Mouse (Mus musculus): ENCODE results near the gene Zan. TPM values are rescaled to one million over a fixed set of nuclear protein-coding genes. Genes with fewer than 3 reads are reported as not detected.

Zan gene
- polyA plus RNA-seq, 1 experiment from 2014 or later = 0.15 TPM

DNA sequence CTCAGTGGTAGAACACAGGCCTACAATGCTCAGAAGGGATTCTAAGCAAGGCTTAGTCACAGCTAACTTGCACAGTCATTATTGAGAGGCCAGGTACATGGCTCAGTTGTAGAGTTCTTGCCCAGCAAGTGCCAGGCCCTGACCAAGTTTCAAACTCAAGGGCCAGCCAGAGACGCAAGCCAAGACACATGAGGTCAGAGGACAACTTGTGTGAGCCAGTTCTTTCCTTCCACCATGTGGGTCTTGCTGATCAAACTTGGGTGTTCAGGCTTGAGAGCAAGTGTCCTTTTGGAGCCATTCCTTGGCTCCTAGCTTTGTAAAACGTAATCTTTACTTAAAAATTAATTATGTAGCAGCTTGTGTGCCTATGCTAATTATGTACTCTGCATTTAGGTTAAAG is 72.8 kb downstream of the Zan start:
- no peaks in the 10 kb centered on the region for H3K27me3 ChIP-seq (replicated peaks; ENCODE audit: control insufficient read depth, insufficient read depth, low read length)
- H3K36me3 ChIP-seq (ENCODE audit: control insufficient read depth, insufficient read depth) = no peaks in the 10 kb centered on the region
- 83% methylated on average over 2 of the region's 2 CpGs for WGBS
- H3K4me1 ChIP-seq (replicated peaks; ENCODE audit: control insufficient read depth, insufficient read depth, low read length) = 0 out of 2 replicates have a peak, but pooled peaks cover 3% of the 10 kb centered on the region
- no peaks in the 10 kb centered on the region for H3K9me3 ChIP-seq (ENCODE audit: control insufficient read depth, low read length)
- H3K4me3 ChIP-seq (replicated peaks; ENCODE audit: low read length) = no peak overlapping the region
- H3K9ac ChIP-seq (replicated peaks; ENCODE audit: low read depth, low read length) = no peak overlapping the region
- H3K4me2 ChIP-seq (ENCODE audit: low read length) = no peak overlapping the region
- no peak for ATAC-seq
- H3K27ac ChIP-seq (ENCODE audit: low read length) = no peak overlapping the region

DNA sequence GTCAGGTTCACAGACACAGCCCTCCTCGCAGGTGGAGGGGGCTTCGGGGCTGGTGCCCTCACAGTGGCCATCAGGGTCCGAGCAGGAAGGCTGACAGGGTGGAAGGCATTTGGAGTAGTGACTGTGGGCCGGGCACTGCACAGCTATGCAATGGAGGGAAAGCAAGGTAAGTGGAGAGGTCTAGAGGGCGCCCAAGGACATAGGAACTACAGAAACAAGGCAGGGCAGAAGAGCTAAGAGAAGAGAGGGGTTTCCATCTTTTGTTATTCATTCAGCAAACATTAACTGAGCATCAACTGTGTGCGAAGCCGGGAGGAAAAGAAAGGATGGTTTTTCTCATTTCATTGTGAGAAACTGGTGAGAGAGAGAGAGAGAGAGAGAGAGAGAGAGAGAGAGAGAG is 82.4 kb downstream of the Zan start:
- Histone ChIP-seq H3K4me3 (replicated peaks; ENCODE audit: low read length) (no peak overlapping the region), H3K36me3 (ENCODE audit: control insufficient read depth, insufficient read depth) (no peaks in the 10 kb centered on the region), H3K9me3 (ENCODE audit: control insufficient read depth, low read length) (no peaks in the 10 kb centered on the region), H3K4me2 (ENCODE audit: low read length) (no peak overlapping the region), H3K27me3 (replicated peaks; ENCODE audit: control insufficient read depth, insufficient read depth, low read length) (no peaks in the 10 kb centered on the region), H3K9ac (replicated peaks; ENCODE audit: low read depth, low read length) (no peak overlapping the region), H3K27ac (ENCODE audit: low read length) (no peak overlapping the region), H3K4me1 (replicated peaks; ENCODE audit: control insufficient read depth, insufficient read depth, low read length) (no peaks in the 10 kb centered on the region)
- 44% methylated on average over 7 of the region's 7 CpGs for WGBS
- no peak for ATAC-seq

DNA sequence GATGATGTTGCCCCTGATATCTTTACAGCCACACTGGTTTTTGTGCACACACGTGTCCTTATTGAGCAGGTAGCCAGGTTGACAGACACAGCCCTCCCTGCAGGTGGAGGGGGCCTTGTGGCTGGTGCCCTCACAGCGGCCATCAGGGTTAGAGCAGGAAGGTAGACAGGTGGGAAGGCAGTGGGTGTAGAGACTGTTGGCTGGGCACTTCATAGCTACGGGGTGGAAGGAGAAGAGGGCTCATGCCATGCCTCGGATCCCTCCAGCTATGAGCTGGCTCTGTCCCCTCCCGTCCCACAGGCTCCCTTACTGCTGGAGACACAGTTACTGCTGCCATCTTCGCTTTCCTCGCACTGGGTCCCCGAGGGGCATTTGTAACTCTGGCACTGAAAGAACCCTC is 85.2 kb downstream of the Zan start:
- WGBS = 78% methylated on average over 8 of the region's 8 CpGs
- ATAC-seq = no peak
- Histone ChIP-seq H3K27me3 (replicated peaks; ENCODE audit: control insufficient read depth, insufficient read depth, low read length) (no peaks in the 10 kb centered on the region), H3K36me3 (ENCODE audit: control insufficient read depth, insufficient read depth) (no peaks in the 10 kb centered on the region), H3K9me3 (ENCODE audit: control insufficient read depth, low read length) (no peaks in the 10 kb centered on the region), H3K9ac (replicated peaks; ENCODE audit: low read depth, low read length) (no peak overlapping the region), H3K4me2 (ENCODE audit: low read length) (no peak overlapping the region), H3K4me3 (replicated peaks; ENCODE audit: low read length) (no peak overlapping the region), H3K27ac (ENCODE audit: low read length) (no peak overlapping the region), H3K4me1 (replicated peaks; ENCODE audit: control insufficient read depth, insufficient read depth, low read length) (no peaks in the 10 kb centered on the region)

DNA sequence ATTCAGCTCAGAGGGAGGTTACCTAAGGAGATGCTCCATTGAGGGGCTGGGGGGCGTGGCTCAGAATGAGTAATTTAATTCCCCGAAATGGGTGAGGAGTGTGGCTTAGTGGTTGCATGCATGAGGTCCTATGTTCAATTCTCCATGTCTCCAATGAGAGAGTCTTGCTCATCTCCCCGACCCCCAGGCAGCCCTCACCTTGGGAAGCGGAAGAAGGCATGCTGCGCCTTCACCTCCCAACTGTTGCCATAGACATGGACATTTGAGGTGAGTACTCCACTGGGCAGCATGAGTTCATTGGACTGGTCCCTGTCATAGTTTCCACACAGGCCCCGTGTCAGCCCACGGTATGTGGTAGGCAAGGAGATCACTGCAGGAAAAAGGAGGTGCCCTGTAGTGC is 90.2 kb downstream of the Zan start:
- no peaks in the 10 kb centered on the region for H3K4me1 ChIP-seq (replicated peaks; ENCODE audit: control insufficient read depth, insufficient read depth, low read length)
- 81% methylated on average over 7 of the region's 7 CpGs for WGBS
- no peak overlapping the region for H3K4me2 ChIP-seq (ENCODE audit: low read length)
- H3K27ac ChIP-seq (ENCODE audit: low read length) = no peak overlapping the region
- no peaks in the 10 kb centered on the region for H3K27me3 ChIP-seq (replicated peaks; ENCODE audit: control insufficient read depth, insufficient read depth, low read length)
- no peak for ATAC-seq
- no peaks in the 10 kb centered on the region for H3K36me3 ChIP-seq (ENCODE audit: control insufficient read depth, insufficient read depth)
- H3K9ac ChIP-seq (replicated peaks; ENCODE audit: low read depth, low read length) = no peak overlapping the region
- no peak overlapping the region for H3K4me3 ChIP-seq (replicated peaks; ENCODE audit: low read length)
- no peaks in the 10 kb centered on the region for H3K9me3 ChIP-seq (ENCODE audit: control insufficient read depth, low read length)

DNA sequence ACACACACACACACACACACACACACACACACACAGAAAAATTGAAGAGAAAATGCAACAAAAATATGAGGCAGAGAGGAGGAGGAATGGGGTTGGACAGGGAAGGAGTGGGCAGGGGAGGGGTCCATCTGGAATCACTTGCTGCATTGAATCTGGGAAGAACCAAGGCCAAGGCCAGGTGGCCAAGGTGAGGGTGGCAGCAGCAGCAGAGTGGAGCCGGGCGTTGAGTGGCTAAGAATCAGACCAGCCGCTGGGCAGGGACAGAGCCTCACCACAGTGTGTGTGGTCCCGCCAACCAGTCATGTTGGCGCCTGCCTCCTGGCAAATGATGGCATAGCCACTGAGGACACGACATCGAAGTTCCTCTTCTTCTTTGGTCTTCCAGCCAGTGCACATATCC is 93.4 kb downstream of the Zan start:
- 85% methylated on average over 7 of the region's 7 CpGs for WGBS
- no peak for ATAC-seq
- no peak overlapping the region for H3K4me3 ChIP-seq (replicated peaks; ENCODE audit: low read length)

DNA sequence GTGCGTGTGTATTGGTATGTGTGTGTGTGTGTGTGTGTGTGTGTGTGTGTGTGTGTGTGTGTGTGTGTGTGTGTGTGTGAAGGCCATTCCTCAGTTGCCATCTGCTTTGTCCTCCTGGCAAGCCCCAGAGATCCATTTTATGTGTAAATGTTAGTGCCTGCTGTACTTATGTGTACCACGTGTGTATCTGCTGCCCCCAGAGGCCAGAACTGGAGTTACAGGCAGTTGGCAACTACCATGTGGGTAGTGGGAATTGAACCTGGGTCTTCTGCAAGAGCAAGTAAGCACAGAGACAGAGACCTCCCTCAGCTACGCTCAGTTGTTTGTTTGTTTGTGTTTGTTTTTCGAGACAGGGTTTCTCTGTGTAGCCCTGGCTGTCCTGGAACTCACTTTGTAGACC is 95.7 kb downstream of the Zan start:
- 56% methylated on average over 4 of the region's 4 CpGs for WGBS
- no peak for ATAC-seq

More for the DNA sequence above, 93.4 kb downstream of the Zan start:
- H3K4me2 ChIP-seq (ENCODE audit: low read length) = no peak overlapping the region
- no peak overlapping the region for H3K27ac ChIP-seq (ENCODE audit: low read length)
- H3K9me3 ChIP-seq (ENCODE audit: control insufficient read depth, low read length) = no peaks in the 10 kb centered on the region
- H3K9ac ChIP-seq (replicated peaks; ENCODE audit: low read depth, low read length) = no peak overlapping the region
- H3K27me3 ChIP-seq (replicated peaks; ENCODE audit: control insufficient read depth, insufficient read depth, low read length) = no peaks in the 10 kb centered on the region
- H3K36me3 ChIP-seq (ENCODE audit: control insufficient read depth, insufficient read depth) = no peaks in the 10 kb centered on the region
- H3K4me1 ChIP-seq (replicated peaks; ENCODE audit: control insufficient read depth, insufficient read depth, low read length) = no peaks in the 10 kb centered on the region

DNA sequence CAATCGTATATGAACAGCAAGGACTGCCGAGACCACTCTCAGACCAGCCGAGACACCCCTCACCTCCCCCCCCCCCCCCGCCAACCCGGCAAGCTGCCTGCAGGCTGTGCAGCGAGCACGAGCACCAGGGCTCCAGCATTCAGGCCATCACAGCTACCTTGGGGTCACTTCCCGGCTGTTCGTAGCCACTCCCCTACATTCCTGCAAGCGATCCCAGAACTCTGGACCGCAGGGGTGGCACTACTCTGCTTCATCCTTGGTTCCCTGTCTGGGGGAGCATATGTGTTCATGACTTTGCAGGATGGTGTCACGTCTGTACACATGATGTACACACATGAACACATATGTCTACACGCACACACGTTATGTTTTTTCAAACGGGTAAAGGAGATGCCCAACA is 99.3 kb downstream of the Zan start:
- Histone ChIP-seq H3K27me3 (replicated peaks; ENCODE audit: control insufficient read depth, insufficient read depth, low read length) (no peaks in the 10 kb centered on the region), H3K4me1 (replicated peaks; ENCODE audit: control insufficient read depth, insufficient read depth, low read length) (no peaks in the 10 kb centered on the region; the same call in 1 of the 2 replicates), H3K4me2 (ENCODE audit: low read length) (no peak overlapping the region), H3K9ac (replicated peaks; ENCODE audit: low read depth, low read length) (no peak overlapping the region), H3K4me3 (replicated peaks; ENCODE audit: low read length) (no peak overlapping the region), H3K27ac (ENCODE audit: low read length) (no peak overlapping the region), H3K36me3 (ENCODE audit: control insufficient read depth, insufficient read depth) (no peaks in the 10 kb centered on the region), H3K9me3 (ENCODE audit: control insufficient read depth, low read length) (no peaks in the 10 kb centered on the region)
- WGBS = 39% methylated on average over 11 of the region's 15 CpGs
- ATAC-seq = no peak

More for the DNA sequence above, 95.7 kb downstream of the Zan start:
- Histone ChIP-seq H3K36me3 (ENCODE audit: control insufficient read depth, insufficient read depth) (no peaks in the 10 kb centered on the region), H3K4me2 (ENCODE audit: low read length) (no peak overlapping the region), H3K9me3 (ENCODE audit: control insufficient read depth, low read length) (no peaks in the 10 kb centered on the region), H3K4me1 (replicated peaks; ENCODE audit: control insufficient read depth, insufficient read depth, low read length) (no peaks in the 10 kb centered on the region; the same call in 1 of the 2 replicates), H3K4me3 (replicated peaks; ENCODE audit: low read length) (no peak overlapping the region), H3K9ac (replicated peaks; ENCODE audit: low read depth, low read length) (no peak overlapping the region), H3K27me3 (replicated peaks; ENCODE audit: control insufficient read depth, insufficient read depth, low read length) (no peaks in the 10 kb centered on the region), H3K27ac (ENCODE audit: low read length) (no peak overlapping the region)

DNA sequence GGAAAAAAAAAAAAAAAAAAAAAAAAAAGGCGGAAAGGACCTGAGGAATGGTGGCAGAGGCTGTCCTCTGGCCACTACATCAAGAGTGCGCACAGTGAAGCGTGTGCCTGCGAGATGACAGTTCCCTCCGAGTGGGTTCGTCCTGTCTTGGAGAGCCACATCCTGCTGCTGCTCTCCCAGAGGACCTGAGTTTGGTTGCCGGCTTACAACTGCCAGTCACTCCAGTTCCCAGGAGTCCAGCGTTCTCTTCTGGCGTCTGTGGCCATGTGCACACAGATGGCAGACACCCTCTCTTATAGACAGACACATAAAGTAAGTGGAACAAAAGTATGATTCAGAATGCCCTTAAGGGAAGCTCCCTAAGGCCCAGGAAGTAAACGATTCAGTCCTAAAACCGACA is 99.7 kb downstream of the Zan start:
- H3K27ac ChIP-seq (ENCODE audit: low read length) = no peak overlapping the region
- no peak overlapping the region for H3K9ac ChIP-seq (replicated peaks; ENCODE audit: low read depth, low read length)
- H3K27me3 ChIP-seq (replicated peaks; ENCODE audit: control insufficient read depth, insufficient read depth, low read length) = no peaks in the 10 kb centered on the region
- no peak for ATAC-seq
- no peaks in the 10 kb centered on the region for H3K9me3 ChIP-seq (ENCODE audit: control insufficient read depth, low read length)
- WGBS = 52% methylated on average over 10 of the region's 11 CpGs
- H3K4me1 ChIP-seq (replicated peaks; ENCODE audit: control insufficient read depth, insufficient read depth, low read length) = no peaks in the 10 kb centered on the region; the same call in 1 of the 2 replicates
- H3K36me3 ChIP-seq (ENCODE audit: control insufficient read depth, insufficient read depth) = no peaks in the 10 kb centered on the region
- H3K4me2 ChIP-seq (ENCODE audit: low read length) = no peak overlapping the region
- no peak overlapping the region for H3K4me3 ChIP-seq (replicated peaks; ENCODE audit: low read length)

DNA sequence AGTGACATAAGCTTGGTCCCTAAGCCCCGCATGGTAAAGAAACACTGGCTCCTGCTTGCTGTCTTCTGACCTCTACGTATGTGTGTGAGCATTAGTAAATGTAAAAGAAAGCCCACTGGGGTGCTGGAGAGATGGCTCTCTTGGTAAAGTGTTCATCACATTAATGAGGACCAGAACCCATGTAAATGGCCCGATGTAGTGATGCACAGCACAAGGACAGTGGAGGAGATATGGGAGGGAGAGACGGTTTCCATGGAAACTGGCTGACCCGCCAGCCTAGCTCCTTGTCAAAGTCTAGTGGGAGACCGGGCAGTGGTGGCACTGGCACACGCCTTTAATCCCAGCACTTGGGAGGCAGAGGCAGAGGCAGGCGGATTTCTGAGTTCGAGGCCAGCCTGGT is 100.1 kb downstream of the Zan start:
- H3K27ac ChIP-seq (ENCODE audit: low read length) = no peak overlapping the region
- no peaks in the 10 kb centered on the region for H3K36me3 ChIP-seq (ENCODE audit: control insufficient read depth, insufficient read depth)
- H3K4me3 ChIP-seq (replicated peaks; ENCODE audit: low read length) = no peak overlapping the region
- ATAC-seq = no peak
- no peak overlapping the region for H3K9ac ChIP-seq (replicated peaks; ENCODE audit: low read depth, low read length)
- 46% methylated on average over 9 of the region's 9 CpGs for WGBS
- H3K4me2 ChIP-seq (ENCODE audit: low read length) = no peak overlapping the region
- H3K27me3 ChIP-seq (replicated peaks; ENCODE audit: control insufficient read depth, insufficient read depth, low read length) = no peaks in the 10 kb centered on the region
- no peaks in the 10 kb centered on the region for H3K9me3 ChIP-seq (ENCODE audit: control insufficient read depth, low read length)
- no peaks in the 10 kb centered on the region; the same call in 1 of the 2 replicates for H3K4me1 ChIP-seq (replicated peaks; ENCODE audit: control insufficient read depth, insufficient read depth, low read length)

DNA sequence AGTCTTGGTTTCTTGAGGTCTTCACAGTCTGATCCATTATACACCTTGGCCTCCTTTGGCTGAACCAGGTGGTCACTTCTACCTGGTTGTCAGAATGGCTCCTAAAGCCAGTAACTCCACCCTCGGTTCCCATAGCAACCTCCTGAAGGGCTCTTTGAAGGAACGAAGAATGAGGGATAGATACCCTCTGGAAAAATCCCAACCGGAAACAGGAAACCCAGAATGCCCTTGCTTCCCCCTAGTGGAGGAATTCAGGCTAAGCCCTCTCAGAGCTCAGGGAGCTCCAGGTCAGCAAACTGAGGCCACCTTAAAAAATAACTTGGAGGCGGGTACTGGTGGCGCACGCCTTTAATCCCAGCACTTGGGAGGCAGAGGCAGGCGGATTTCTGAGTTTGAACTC is 100.7 kb downstream of the Zan start:
- WGBS = 42% methylated on average over 7 of the region's 7 CpGs
- Histone ChIP-seq H3K36me3 (ENCODE audit: control insufficient read depth, insufficient read depth) (0 out of 2 replicates have a peak, but pooled peaks cover under 1% of the 10 kb centered on the region), H3K4me2 (ENCODE audit: low read length) (no peak overlapping the region), H3K27ac (ENCODE audit: low read length) (no peak overlapping the region), H3K4me3 (replicated peaks; ENCODE audit: low read length) (no peak overlapping the region), H3K9ac (replicated peaks; ENCODE audit: low read depth, low read length) (no peak overlapping the region), H3K9me3 (ENCODE audit: control insufficient read depth, low read length) (no peaks in the 10 kb centered on the region), H3K27me3 (replicated peaks; ENCODE audit: control insufficient read depth, insufficient read depth, low read length) (no peaks in the 10 kb centered on the region), H3K4me1 (replicated peaks; ENCODE audit: control insufficient read depth, insufficient read depth, low read length) (no peaks in the 10 kb centered on the region; the same call in 1 of the 2 replicates)
- no peak for ATAC-seq
